Mouse (Mus musculus) heart, adult 2 months (tissue): ENCODE results near the gene Olfr893.
"Not testable (repeated sequence)": the region's sequence is repeated elsewhere in the genome, so short reads cannot be mapped to it uniquely, and the experiment has no call there.

Experiments used
- CTCF ChIP-seq: fragments of 200-600 bp; IDR thresholded peaks from 2 replicates; pipeline ENCODE4 v1.8.1; 2022; ENCODE audit warnings: antibody characterized with exemption, mild to moderate bottlenecking, moderate library complexity
- POLR2A ChIP-seq: fragments of 200-500 bp; IDR thresholded peaks from 2 replicates; pipeline ENCODE4 v1.6.1; 2011; ENCODE audit warnings: mild to moderate bottlenecking, low read depth, low read length, control low read depth; ENCODE audit not compliant: insufficient read depth

DNA sequence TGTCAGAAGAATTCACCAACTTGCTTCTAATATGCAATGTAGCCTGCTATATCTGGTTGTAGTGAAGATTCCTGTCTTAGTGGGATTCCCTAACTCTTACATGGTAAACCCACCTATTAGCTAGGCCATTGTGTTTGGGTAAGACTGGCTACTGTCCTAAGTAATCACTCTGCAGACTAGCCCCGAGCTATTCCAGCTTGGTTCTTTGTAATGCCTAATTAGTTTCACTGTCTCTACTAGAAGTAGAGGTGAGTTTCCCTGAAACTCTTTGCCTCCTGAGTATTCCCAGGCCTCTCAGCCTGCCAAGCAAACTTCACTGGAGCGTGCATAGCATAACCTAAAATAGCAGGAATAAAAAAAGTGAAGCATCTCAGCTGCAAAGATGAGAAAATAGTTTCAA is 39.8 kb upstream of the Olfr893 start:
- TF ChIP-seq POLR2A, CTCF: not testable (repeated sequence)
